Mouse (Mus musculus): ENCODE data around the gene Irak1bp1. TPM values are rescaled to one million over a fixed set of nuclear protein-coding genes. Genes with fewer than 3 reads are reported as not detected.

Irak1bp1 gene
- polyA plus RNA-seq, 1 experiment from 2014 or later, result 0.77 TPM

DNA sequence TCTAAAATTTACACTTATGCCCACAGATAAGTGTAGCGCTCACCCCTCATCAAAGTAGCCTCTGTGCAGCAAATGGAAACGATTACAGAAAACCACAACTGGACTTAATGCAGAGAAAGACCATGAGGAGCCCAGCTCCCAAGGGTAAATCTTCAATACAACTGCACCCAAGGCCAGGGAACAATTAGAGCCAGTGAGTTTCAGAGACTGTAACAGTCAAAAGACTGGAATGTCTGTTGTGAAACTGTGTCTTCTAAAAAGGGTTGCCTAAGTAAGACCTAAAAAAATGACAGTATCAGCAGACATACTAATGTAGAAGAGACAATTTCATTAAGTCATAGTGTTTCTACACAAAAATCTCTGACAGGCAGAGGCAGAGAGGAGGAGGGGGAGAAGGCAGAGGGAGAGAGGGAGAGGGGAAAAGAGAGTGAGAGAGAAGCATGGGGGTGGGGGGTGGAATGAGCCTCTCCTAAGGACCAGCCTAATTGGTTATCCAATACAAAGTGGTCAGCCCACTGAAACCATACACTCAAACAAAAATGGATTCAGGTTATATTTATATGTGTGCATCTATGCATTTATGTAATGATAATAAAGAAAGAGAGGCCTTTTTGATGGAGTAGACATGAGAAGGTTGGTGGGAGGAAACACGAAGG is 32.6 kb downstream of the Irak1bp1 start:
- whole genome bisulfite sequencing (ENCODE audit: insufficient replicate concordance), result 73% methylated on average over 3 of the region's 3 CpGs
- no peaks in the 10 kb centered on the region for H3K27me3 ChIP-seq (ENCODE audit: control insufficient read depth, insufficient read depth, low read depth, low read length)
- no peak overlapping the region for H3K4me3 ChIP-seq (ENCODE audit: low read depth, low read length)
- no peak for ATAC-seq (ENCODE audit: low read depth)
- H3K4me1 ChIP-seq (ENCODE audit: control insufficient read depth, low read depth, low read length), result no peaks in the 10 kb centered on the region
- H3K27ac ChIP-seq (ENCODE audit: low read length), result no peak overlapping the region
- no peaks in the 10 kb centered on the region for H3K36me3 ChIP-seq (ENCODE audit: control insufficient read depth, insufficient read depth)
- H3K9me3 ChIP-seq (replicated peaks; ENCODE audit: control insufficient read depth, low read length), result no peaks in the 10 kb centered on the region
- no peak overlapping the region for H3K4me2 ChIP-seq (ENCODE audit: low read depth, low read length)
- no peak overlapping the region for H3K9ac ChIP-seq (ENCODE audit: low read depth, low read length)

DNA sequence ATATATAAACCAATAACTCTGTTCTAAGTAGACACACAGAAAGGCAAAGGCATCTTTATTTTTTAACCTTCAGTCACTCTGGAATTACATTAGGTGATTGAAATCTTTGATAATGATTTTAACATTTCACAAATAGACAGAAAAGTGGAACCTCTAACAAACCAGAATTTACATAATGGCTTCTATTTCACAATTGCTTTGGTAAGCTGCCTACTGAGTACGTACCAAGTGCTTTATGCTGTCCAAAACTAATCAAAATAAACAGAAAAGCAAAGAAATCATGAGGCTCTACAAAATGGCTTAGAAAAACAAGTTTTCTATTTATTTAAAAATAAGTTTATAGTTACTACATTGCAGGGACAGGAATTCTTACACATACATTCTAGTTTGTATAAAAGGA is 36.8 kb downstream of the Irak1bp1 start:
- Histone ChIP-seq H3K27me3 (ENCODE audit: control insufficient read depth, insufficient read depth, low read depth, low read length) (no peaks in the 10 kb centered on the region), H3K9ac (ENCODE audit: low read depth, low read length) (no peak overlapping the region), H3K9me3 (replicated peaks; ENCODE audit: control insufficient read depth, low read length) (no peaks in the 10 kb centered on the region), H3K27ac (ENCODE audit: low read length) (no peak overlapping the region), H3K36me3 (ENCODE audit: control insufficient read depth, insufficient read depth) (peaks cover 2% of the 10 kb centered on the region), H3K4me3 (ENCODE audit: low read depth, low read length) (no peak overlapping the region), H3K4me1 (ENCODE audit: control insufficient read depth, low read depth, low read length) (no peaks in the 10 kb centered on the region), H3K4me2 (ENCODE audit: low read depth, low read length) (no peak overlapping the region)
- ATAC-seq (ENCODE audit: low read depth), result no peak
- 70% methylated on average over 1 of the region's 1 CpGs for WGBS (ENCODE audit: insufficient replicate concordance)

DNA sequence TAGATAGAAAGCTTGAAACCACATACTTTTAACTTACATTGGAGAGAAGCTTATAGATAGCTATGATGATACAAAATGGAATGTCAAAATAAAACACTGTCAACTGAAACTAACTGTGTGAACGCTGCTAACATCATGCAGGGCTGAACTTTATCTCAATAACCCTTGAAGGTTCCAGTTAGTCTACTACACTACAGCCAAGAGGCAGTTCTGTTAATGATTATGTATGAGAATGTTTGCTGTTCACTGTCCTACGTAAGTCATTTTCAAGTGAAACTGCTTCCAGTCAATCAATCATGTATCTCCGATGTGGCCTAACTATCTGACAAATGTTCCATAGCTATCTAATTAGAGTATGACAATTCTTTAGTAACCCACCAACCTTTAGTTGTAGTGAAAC is 38.4 kb downstream of the Irak1bp1 start:
- peak; percentile 54; the same call in 1 of the 2 replicates for ATAC-seq (ENCODE audit: low read depth)
- 70% methylated on average over 3 of the region's 3 CpGs for WGBS (ENCODE audit: insufficient replicate concordance)
- no peak overlapping the region for H3K4me3 ChIP-seq (ENCODE audit: low read depth, low read length)

GRCm38 (mm10) chr9:82877078-82877477 is 47.7 kb downstream of the Irak1bp1 start:
- 89% methylated on average over 1 of the region's 1 CpGs for WGBS (ENCODE audit: insufficient replicate concordance)
- no peak overlapping the region for H3K4me3 ChIP-seq (ENCODE audit: low read depth, low read length)
- H3K4me2 ChIP-seq (ENCODE audit: low read depth, low read length), result no peak overlapping the region
- no peak overlapping the region for H3K9ac ChIP-seq (ENCODE audit: low read depth, low read length)
- H3K27ac ChIP-seq (ENCODE audit: low read length), result no peak overlapping the region
- H3K36me3 ChIP-seq (ENCODE audit: control insufficient read depth, insufficient read depth), result peaks cover 38% of the 10 kb centered on the region
- no peaks in the 10 kb centered on the region for H3K27me3 ChIP-seq (ENCODE audit: control insufficient read depth, insufficient read depth, low read depth, low read length)
- no peaks in the 10 kb centered on the region for H3K4me1 ChIP-seq (ENCODE audit: control insufficient read depth, low read depth, low read length)
- no peak for ATAC-seq (ENCODE audit: low read depth)
- H3K9me3 ChIP-seq (replicated peaks; ENCODE audit: control insufficient read depth, low read length), result no peaks in the 10 kb centered on the region

More for the DNA sequence above, 38.4 kb downstream of the Irak1bp1 start:
- Histone ChIP-seq H3K36me3 (ENCODE audit: control insufficient read depth, insufficient read depth) (peaks cover 9% of the 10 kb centered on the region), H3K9ac (ENCODE audit: low read depth, low read length) (no peak overlapping the region), H3K27me3 (ENCODE audit: control insufficient read depth, insufficient read depth, low read depth, low read length) (no peaks in the 10 kb centered on the region), H3K4me1 (ENCODE audit: control insufficient read depth, low read depth, low read length) (no peaks in the 10 kb centered on the region), H3K9me3 (replicated peaks; ENCODE audit: control insufficient read depth, low read length) (no peaks in the 10 kb centered on the region), H3K4me2 (ENCODE audit: low read depth, low read length) (no peak overlapping the region), H3K27ac (ENCODE audit: low read length) (no peak overlapping the region)

DNA sequence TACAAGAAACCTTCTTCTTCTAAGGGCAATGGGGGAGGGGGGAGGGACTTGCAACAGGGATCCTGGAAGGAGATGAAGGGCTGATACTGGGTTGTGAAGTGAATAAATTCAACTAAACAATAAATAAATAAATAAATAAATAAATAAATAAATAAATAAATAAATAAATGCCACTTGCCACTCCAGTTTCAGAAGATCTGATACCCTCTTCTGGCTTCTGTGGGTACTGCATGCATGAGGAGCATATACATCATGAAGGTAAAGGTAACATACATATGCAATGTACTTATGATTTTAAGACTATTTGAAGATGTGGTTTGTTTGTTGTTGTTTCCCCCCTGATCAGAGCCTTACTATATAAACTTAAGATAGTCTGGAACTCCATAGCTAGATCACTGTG is 54.8 kb downstream of the Irak1bp1 start:
- no peak overlapping the region for H3K27ac ChIP-seq (ENCODE audit: low read length)
- H3K4me3 ChIP-seq (ENCODE audit: low read depth, low read length), result no peak overlapping the region
- no peaks in the 10 kb centered on the region for H3K9me3 ChIP-seq (replicated peaks; ENCODE audit: control insufficient read depth, low read length)
- H3K4me1 ChIP-seq (ENCODE audit: control insufficient read depth, low read depth, low read length), result no peaks in the 10 kb centered on the region
- no peaks in the 10 kb centered on the region for H3K27me3 ChIP-seq (ENCODE audit: control insufficient read depth, insufficient read depth, low read depth, low read length)
- no peak overlapping the region for H3K4me2 ChIP-seq (ENCODE audit: low read depth, low read length)
- no peak overlapping the region for H3K9ac ChIP-seq (ENCODE audit: low read depth, low read length)
- no peak for ATAC-seq (ENCODE audit: low read depth)
- peaks cover 32% of the 10 kb centered on the region for H3K36me3 ChIP-seq (ENCODE audit: control insufficient read depth, insufficient read depth)

DNA sequence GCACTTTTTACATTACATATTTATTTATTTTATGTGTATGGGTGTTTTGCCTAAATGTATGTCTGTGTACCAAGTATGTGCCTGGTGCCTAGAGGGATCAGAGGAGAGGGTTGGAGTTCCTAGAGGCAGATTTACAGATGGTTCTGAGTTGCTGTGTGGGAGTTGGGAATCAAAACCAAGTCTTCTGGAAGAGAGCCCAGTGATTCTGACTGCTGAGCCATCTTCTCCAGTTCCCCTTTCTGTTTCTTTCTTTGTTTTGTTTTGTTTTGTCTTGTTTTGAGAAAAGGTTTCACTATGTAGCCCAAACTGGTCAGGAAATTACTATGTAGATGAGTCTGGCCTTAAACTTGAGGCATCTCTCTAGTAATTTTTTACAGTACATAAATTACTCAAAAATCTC is 59.3 kb downstream of the Irak1bp1 start:
- Histone ChIP-seq H3K36me3 (ENCODE audit: control insufficient read depth, insufficient read depth) (peaks cover 29% of the 10 kb centered on the region), H3K27me3 (ENCODE audit: control insufficient read depth, insufficient read depth, low read depth, low read length) (no peaks in the 10 kb centered on the region), H3K9me3 (replicated peaks; ENCODE audit: control insufficient read depth, low read length) (no peaks in the 10 kb centered on the region), H3K4me3 (ENCODE audit: low read depth, low read length) (no peak overlapping the region), H3K4me1 (ENCODE audit: control insufficient read depth, low read depth, low read length) (no peaks in the 10 kb centered on the region), H3K9ac (ENCODE audit: low read depth, low read length) (no peak overlapping the region), H3K4me2 (ENCODE audit: low read depth, low read length) (no peak overlapping the region), H3K27ac (ENCODE audit: low read length) (no peak overlapping the region)
- no peak for ATAC-seq (ENCODE audit: low read depth)

Other genes starting within 250 kb of the Irak1bp1 start
- 19.6 and 21.7 TPM in 2 replicates for gene Phip, start 146.0 kb downstream of the Irak1bp1 start, polyA plus RNA-seq (2015; fragmentation: Nextera tagmentation; extraction: Ambion mirVana)

Data from liver, embryonic 16.5 days (tissue).